Mouse (Mus musculus): Measurements from ENCODE around the gene Arhgap42.

GRCm38 (mm10) chr9:9241202-9241795 is 2.4 kb upstream of the Arhgap42 start:
- no peak for TF ChIP-seq EP300 (IDR thresholded peaks at IDR 0.05)
- no peak for TF ChIP-seq CTCF (IDR thresholded peaks at IDR 0.05)

Measured in lung, postnatal 0 days (tissue).